Mouse (Mus musculus) small intestine, adult 2 months (tissue): ENCODE measurements at regions not wholly inside any gene's neighbourhood (a gene's known extent, or its start where the extent isn't known, plus 50 kb on each side); places are given as distances from the start of the nearest gene placed in this dataset.

Source experiments
- H3K27ac ChIP-seq: fragments of 200-500 bp; 2 replicates; pipeline ENCODE4 v1.5.1; 2012; ENCODE audit warnings: low read depth, low read length, control low read depth, inconsistent platforms; ENCODE audit not compliant: insufficient read depth
- H3K27me3 ChIP-seq: fragments of 200-500 bp; 2 replicates; pipeline ENCODE4 v1.6.1; 2012; ENCODE audit warnings: mild to moderate bottlenecking, moderate library complexity, low read length, inconsistent platforms; ENCODE audit not compliant: control insufficient read depth, insufficient read depth
- H3K36me3 ChIP-seq: fragments of 200-500 bp; 2 replicates; pipeline ENCODE4 v1.6.1; 2012; ENCODE audit warnings: mild to moderate bottlenecking, low read length, control low read depth, inconsistent platforms; ENCODE audit not compliant: control insufficient read depth, insufficient read depth
- H3K4me1 ChIP-seq: fragments of 200-500 bp; 2 replicates; pipeline ENCODE4 v1.6.1; 2012; ENCODE audit warnings: low read length, inconsistent platforms, mixed read lengths; ENCODE audit not compliant: control insufficient read depth, insufficient read depth, insufficient read length
- H3K4me3 ChIP-seq: fragments of 200-500 bp; 2 replicates; pipeline ENCODE4 v1.5.1; 2012; ENCODE audit warnings: low read depth, mild to moderate bottlenecking, control low read depth, inconsistent platforms, low read length, moderate library complexity
- CTCF ChIP-seq: fragments of 200-500 bp; IDR thresholded peaks from 2 replicates; pipeline ENCODE4 v1.5.1; 2012; ENCODE audit warnings: low read depth, mild to moderate bottlenecking, control low read depth, inconsistent platforms, low read length, moderate library complexity, mixed read lengths; ENCODE audit not compliant: insufficient replicate concordance, insufficient read length; ENCODE audit errors: extremely low read depth
- POLR2A ChIP-seq: fragments of 200-500 bp; IDR thresholded peaks from 2 replicates; pipeline ENCODE4 v1.6.1; 2012; ENCODE audit warnings: low read depth, mild to moderate bottlenecking, control low read depth, inconsistent platforms, low read length, moderate library complexity
- WGBS: fragments of 180-500 bp; shearing (Covaris S2); methylation state at CpG from one replicate; pipeline ENCODE4 v1.1.7; 2018; 5-methylcytosine and 5-hydroxymethylcytosine counted together

- no peak overlapping the region for H3K27ac ChIP-seq
- H3K4me1 ChIP-seq: no peaks in the 10 kb centered on the region
- H3K27me3 ChIP-seq: no peaks in the 10 kb centered on the region
- H3K4me3 ChIP-seq: no peak overlapping the region
- 86% methylated on average over 2 of the region's 2 CpGs for WGBS
- no peaks in the 10 kb centered on the region for H3K36me3 ChIP-seq
- TF ChIP-seq POLR2A (no peak), CTCF (no peak)
Observed at GRCm38 (mm10) chr2:48378749-48379148, 435.2 kb upstream of the Acvr2a start.

- WGBS: 79% methylated on average over 5 of the region's 5 CpGs
- H3K36me3 ChIP-seq: no peaks in the 10 kb centered on the region
- no peak overlapping the region for H3K27ac ChIP-seq
- H3K27me3 ChIP-seq: no peaks in the 10 kb centered on the region
- H3K4me3 ChIP-seq: no peak overlapping the region
- 0 out of 2 replicates have a peak, but pooled peaks cover 2% of the 10 kb centered on the region for H3K4me1 ChIP-seq
- TF ChIP-seq POLR2A (no peak), CTCF (no peak)
Observed at GRCm38 (mm10) chr2:48380140-48380539, 433.8 kb upstream of the Acvr2a start.

GRCm38 (mm10) chr2:48380786-48381185, 433.1 kb upstream of the Acvr2a start:
- no peaks in the 10 kb centered on the region for H3K36me3 ChIP-seq
- 57% methylated on average over 2 of the region's 2 CpGs for WGBS

GRCm38 (mm10) chr2:48381481-48382075, 432.3 kb upstream of the Acvr2a start:
- TF ChIP-seq CTCF (no peak), POLR2A (no peak)
- H3K27ac ChIP-seq: peak overlapping the region; percentile 11; the same call in 1 of the 2 replicates
- H3K4me1 ChIP-seq: 0 out of 2 replicates have a peak, but pooled peaks cover 2% of the 10 kb centered on the region
- H3K27me3 ChIP-seq: no peaks in the 10 kb centered on the region
- no peaks in the 10 kb centered on the region for H3K36me3 ChIP-seq
- WGBS: 62% methylated on average over 14 of the region's 14 CpGs
- no peak overlapping the region for H3K4me3 ChIP-seq

More at GRCm38 (mm10) chr2:48380786-48381185, 433.1 kb upstream of the Acvr2a start:
- Histone ChIP-seq H3K4me1 (0 out of 2 replicates have a peak, but pooled peaks cover 2% of the 10 kb centered on the region), H3K27ac (no peak overlapping the region), H3K4me3 (no peak overlapping the region), H3K27me3 (no peaks in the 10 kb centered on the region)
- TF ChIP-seq POLR2A (no peak), CTCF (no peak)

- Histone ChIP-seq H3K27me3 (no peaks in the 10 kb centered on the region), H3K27ac (peak overlapping the region; percentile 60), H3K4me3 (no peak overlapping the region), H3K36me3 (no peaks in the 10 kb centered on the region), H3K4me1 (peaks cover 8% of the 10 kb centered on the region; the same call in 1 of the 2 replicates)
- TF ChIP-seq CTCF: no peak
- WGBS: 68% methylated on average over 1 of the region's 1 CpGs
Observed at GRCm38 (mm10) chr2:48398504-48398903, 415.4 kb upstream of the Acvr2a start.

- TF ChIP-seq CTCF (no peak), POLR2A (no peak)
Observed at GRCm38 (mm10) chr2:48399191-48399590, 414.7 kb upstream of the Acvr2a start.

GRCm38 (mm10) chr2:48402813-48403212, 411.1 kb upstream of the Acvr2a start:
- H3K27ac ChIP-seq: no peak overlapping the region
- H3K4me3 ChIP-seq: no peak overlapping the region
- H3K27me3 ChIP-seq: no peaks in the 10 kb centered on the region
- peaks cover 8% of the 10 kb centered on the region; the same call in 1 of the 2 replicates for H3K4me1 ChIP-seq
- H3K36me3 ChIP-seq: no peaks in the 10 kb centered on the region
- no peak for TF ChIP-seq POLR2A
- no peak for TF ChIP-seq CTCF
- 30% methylated on average over 2 of the region's 2 CpGs for WGBS

More at GRCm38 (mm10) chr2:48399191-48399590, 414.7 kb upstream of the Acvr2a start:
- 27% methylated on average over 1 of the region's 1 CpGs for WGBS
- peaks cover 8% of the 10 kb centered on the region; the same call in 1 of the 2 replicates for H3K4me1 ChIP-seq
- H3K27ac ChIP-seq: peak overlapping the region; percentile 85
- H3K4me3 ChIP-seq: no peak overlapping the region
- H3K36me3 ChIP-seq: no peaks in the 10 kb centered on the region
- no peaks in the 10 kb centered on the region for H3K27me3 ChIP-seq
